Mouse (Mus musculus) spleen, postnatal 14 days (tissue): ENCODE results near the gene 2310057N15Rik.
"Not testable (repeated sequence)": the region's sequence is repeated elsewhere in the genome, so short reads cannot be mapped to it uniquely, and the experiment has no call there.

Experiments
- DNase-seq, 2 experiments: peaks; one replicate each; pipeline ENCODE4 v3.0.0; 2021 to 2022; ENCODE audit warnings: low spot score in 2 of 2

2310057N15Rik gene

DNA sequence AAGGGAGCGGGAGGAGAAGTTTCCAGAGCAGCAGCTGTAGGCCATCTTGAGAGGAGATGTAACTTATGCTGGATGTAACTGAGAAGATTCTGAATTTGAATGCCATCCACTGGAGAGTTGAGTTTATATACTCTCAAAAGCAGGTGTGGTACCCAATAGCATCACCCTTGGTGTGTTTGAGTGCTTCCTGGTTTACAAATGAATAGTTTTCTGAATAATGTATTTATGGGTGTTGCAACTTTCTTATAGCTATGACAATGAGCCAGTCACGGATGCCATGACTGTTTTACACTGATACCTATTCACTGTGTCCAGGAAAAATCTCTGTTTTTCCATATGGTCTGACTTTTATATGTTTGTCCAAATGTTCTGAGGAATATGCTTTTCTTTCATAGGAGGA lies at the start of gene 2310057N15Rik:
Gene 2310057N15Rik, minus strand, starts transcription at position 101 of the 400 bp plus-strand sequence.
- DNase-seq = no peak

DNA sequence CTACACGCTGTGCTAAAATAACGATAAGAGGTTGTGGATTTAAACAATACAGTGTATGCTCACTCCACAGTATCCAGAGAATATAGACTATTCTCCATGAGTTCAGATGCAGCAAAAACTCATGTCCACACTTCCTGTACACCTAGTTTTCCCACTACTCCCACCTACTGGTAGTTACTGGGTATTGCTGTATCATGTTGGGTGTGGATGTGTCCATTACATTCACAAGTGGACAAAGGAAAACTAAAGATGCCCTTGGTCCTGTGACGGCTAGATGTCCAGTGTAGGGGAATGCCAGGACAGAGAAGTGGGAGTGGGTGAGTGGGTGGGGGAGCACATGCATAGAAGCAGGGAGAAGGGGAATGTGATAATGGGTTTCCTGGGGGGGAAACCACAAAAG lies 49.7 kb upstream of the 2310057N15Rik start:
- no peak for DNase-seq

GRCm38 (mm10) chr16:88820066-88820465 lies 46.1 kb upstream of the 2310057N15Rik start, which contains the start of gene Krtap15:
Gene Krtap15, plus strand, starts transcription at chr16:88820215.
- DNase-seq = no peak

GRCm38 (mm10) chr16:88811827-88812226 lies 37.8 kb upstream of the 2310057N15Rik start, which contains the start of gene Gm20741:
Gene Gm20741, minus strand, starts transcription at chr16:88812220.
- DNase-seq = no peak

- DNase-seq = no peak
These were observed 12.8 kb upstream of the 2310057N15Rik start for GRCm38 (mm10) chr16:88786786-88787185.

DNA sequence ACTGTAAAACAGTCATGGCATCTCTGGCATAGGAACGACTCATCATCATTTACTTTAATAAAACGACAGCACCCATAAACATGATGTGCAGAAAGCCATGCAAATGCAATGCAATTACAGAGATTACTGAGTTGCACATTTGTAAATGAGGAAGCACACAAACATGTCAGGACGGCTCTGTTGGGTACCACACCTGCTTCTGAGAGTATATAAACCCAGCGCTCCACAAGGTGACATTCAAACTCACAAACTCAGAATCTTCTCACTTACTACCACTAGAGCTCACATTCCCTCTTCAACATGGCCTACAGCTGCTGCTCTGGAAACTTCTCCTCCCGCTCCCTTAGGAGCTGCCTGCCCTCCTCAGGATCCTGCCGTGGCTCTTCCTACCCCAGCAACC lies 3.6 kb upstream of the 2310057N15Rik start, which contains the start of gene Gm5965:
Gene Gm5965, plus strand, starts transcription at position 301 of the 400 bp plus-strand sequence.
- no peak for DNase-seq

- not testable (repeated sequence) for DNase-seq
These were observed 15.5 kb downstream of the 2310057N15Rik start, which contains the start of gene 2310034C09Rik for GRCm38 (mm10) chr16:88758547-88758946. Gene 2310034C09Rik, plus strand, starts transcription at chr16:88758847.

DNA sequence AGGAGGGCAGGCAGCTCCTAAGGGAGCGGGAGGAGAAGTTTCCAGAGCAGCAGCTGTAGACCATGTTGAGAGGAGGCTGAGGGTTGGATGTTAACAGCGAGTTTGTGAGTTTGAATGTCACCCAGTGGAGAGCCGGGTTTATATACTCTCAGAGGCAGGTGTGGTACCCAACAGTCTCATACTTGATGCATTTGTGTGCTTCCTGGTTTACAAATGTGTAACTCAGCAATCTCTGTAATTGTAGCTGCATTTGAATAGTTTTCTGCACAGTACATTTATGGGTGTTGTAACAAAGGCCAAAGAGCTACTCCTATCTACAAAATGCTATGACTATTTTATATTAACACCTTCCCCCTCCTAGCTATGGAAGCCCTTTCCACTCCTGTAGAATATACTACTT lies 22.5 kb downstream of the 2310057N15Rik start, which contains the start of gene Krtap13:
Gene Krtap13, minus strand, starts transcription at position 101 of the 400 bp plus-strand sequence.
- DNase-seq = not testable (repeated sequence)

DNA sequence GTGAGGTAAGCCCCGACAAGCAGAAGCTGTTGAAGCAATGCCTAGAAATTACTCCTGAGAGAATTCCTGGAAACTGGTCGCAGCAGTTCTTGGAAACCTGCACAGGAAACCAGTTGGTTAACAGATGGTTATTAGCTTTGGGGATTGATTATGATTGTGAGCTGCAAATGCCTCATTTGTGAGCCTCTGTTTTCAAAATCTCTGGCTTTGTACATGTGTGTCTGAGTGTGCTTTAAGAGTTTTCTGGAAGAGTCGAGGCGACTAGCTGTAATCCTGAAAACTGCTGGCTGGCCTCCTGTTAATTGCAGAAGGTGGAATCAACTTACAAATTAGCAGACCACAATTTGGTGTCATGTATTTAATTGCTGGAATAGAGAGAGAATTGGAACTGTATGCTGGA lies 26.1 kb downstream of the 2310057N15Rik start:
- DNase-seq = no peak

GRCm38 (mm10) chr16:88744750-88745340 lies 29.2 kb downstream of the 2310057N15Rik start:
- DNase-seq = no peak

GRCm38 (mm10) chr16:88735391-88735790 lies 38.6 kb downstream of the 2310057N15Rik start:
- no peak for DNase-seq

GRCm38 (mm10) chr16:88728812-88729275 lies 45.2 kb downstream of the 2310057N15Rik start, which contains the start of gene Krtap13-1:
Gene Krtap13-1, plus strand, starts transcription at chr16:88728862.
- DNase-seq = no peak
